Mouse (Mus musculus) small intestine, adult 2 months (tissue): Measurements from ENCODE around the gene Sec31b.

Experiments used
- CTCF ChIP-seq: fragments of 200-500 bp; IDR thresholded peaks from 2 replicates; pipeline ENCODE4 v1.5.1; 2012; ENCODE audit warnings: low read depth, mild to moderate bottlenecking, control low read depth, inconsistent platforms, low read length, moderate library complexity, mixed read lengths; ENCODE audit not compliant: insufficient replicate concordance, insufficient read length; ENCODE audit errors: extremely low read depth
- POLR2A ChIP-seq: fragments of 200-500 bp; IDR thresholded peaks from 2 replicates; pipeline ENCODE4 v1.6.1; 2012; ENCODE audit warnings: low read depth, mild to moderate bottlenecking, control low read depth, inconsistent platforms, low read length, moderate library complexity

- TF ChIP-seq CTCF (no peak), POLR2A (no peak)
Measured at GRCm38 (mm10) chr19:44591638-44592037, 46.0 kb upstream of the Sec31b start.
